Mouse (Mus musculus): Measurements from ENCODE around the gene Gm33815. TPM values are rescaled to one million over a fixed set of nuclear protein-coding genes. Genes with fewer than 3 reads are reported as not detected.
"Not testable (repeated sequence)": the region's sequence is repeated elsewhere in the genome, so short reads cannot be mapped to it uniquely, and the experiment has no call there.

Gm33815 gene
- polyA plus RNA-seq (2012; rRNA removed), result not detected in 2 replicates
- polyA plus RNA-seq (2014; fragmentation: Nextera tagmentation; extraction: Ambion mirVana), result not detected in 2 replicates

- DNase-seq (ENCODE audit: low read depth in 3 of 3, low spot score in 3 of 3); H3K4me3 ChIP-seq (ENCODE audit: insufficient read depth in 1 of 2, low read depth in 2 of 2, low read length in 2 of 2); H3K27me3 ChIP-seq (ENCODE audit: control insufficient read depth, insufficient read depth, low read length); H3K36me3 ChIP-seq (replicated peaks; ENCODE audit: control insufficient read depth, insufficient read depth, low read depth); H3K9ac ChIP-seq (replicated peaks); ATAC-seq (ENCODE audit: insufficient read depth); H3K4me1 ChIP-seq (replicated peaks; ENCODE audit: control insufficient read depth in 2 of 2, insufficient read depth in 2 of 2, low read length in 1 of 2); H3K9me3 ChIP-seq (ENCODE audit: control insufficient read depth, low read length); H3K27ac ChIP-seq; H3K4me2 ChIP-seq (ENCODE audit: low read depth): not testable (repeated sequence)
- no CpG with 5 or more reads among the region's 1 CpGs for WGBS (ENCODE audit: insufficient replicate concordance)
Observed at GRCm38 (mm10) chrY:69320832-69321231, at the start of gene Gm33815. Gene Gm33815, plus strand, starts transcription at chrY:69321132.
